Comparison of ENCODE assay signal across 32 mouse cellular contexts in the genomic region with DNA sequence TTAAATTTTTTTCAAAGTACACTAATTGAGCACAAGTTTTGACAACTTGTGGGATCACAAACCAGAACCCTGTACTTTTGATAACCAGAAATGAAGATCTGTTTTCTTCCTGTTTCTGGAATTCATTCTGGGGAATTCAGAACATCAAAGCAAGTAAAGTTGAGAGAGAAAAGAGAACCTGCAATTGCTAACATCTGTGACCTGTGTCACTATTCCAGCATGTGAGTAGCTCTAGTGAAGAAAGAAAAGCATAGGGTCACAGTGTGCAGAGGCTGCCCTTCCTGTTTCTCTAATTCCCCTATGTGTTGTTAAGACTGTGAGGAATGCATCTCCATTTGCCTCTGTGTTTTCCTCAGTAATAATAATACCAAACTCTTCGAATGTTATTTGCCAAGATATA. TPM values are rescaled to one million over a fixed set of nuclear protein-coding genes. Genes with fewer than 3 reads are reported as not detected.
A peak's percentile ranks its signal among the peaks of the same experiment; 100 is the strongest.
DNase-seq lines count a peak whose midpoint lies in the region; ATAC-seq and TF ChIP-seq lines count a peak whose summit lies in the region.
"Had no signal": no experiment of that assay in that cellular context is flagged by ENCODE, and none has a peak within 500 bp of the region (broad histone marks: within the 10 kb centered on the region; RNA-seq: fewer than 3 reads in every experiment).

No protein-coding gene starts in this region.

- no peaks in the 10 kb centered on the region for H3K4me1 ChIP-seq in hindbrain, embryonic 10.5 days (replicated peaks)
- H3K4me1 ChIP-seq in hindbrain, embryonic 12.5 days = no peaks in the 10 kb centered on the region
- H3K4me1 ChIP-seq in kidney, adult 2 months (ENCODE audit: control insufficient read depth, insufficient read depth, low read length) = no peaks in the 10 kb centered on the region
- H3K4me1 ChIP-seq: forebrain, embryonic 15.5 days; hindbrain, embryonic 13.5 days; kidney, embryonic 15.5 days; limb, embryonic 15.5 days; liver, embryonic 13.5 days; megakaryocyte, embryonic 14.5 days; neural tube, embryonic 15.5 days; stomach, embryonic 15.5 days had no signal

- H3K9ac ChIP-seq in hindbrain, embryonic 12.5 days = no peak overlapping the region
- H3K9ac ChIP-seq: forebrain, embryonic 15.5 days; hindbrain, embryonic 13.5 days; kidney, embryonic 15.5 days; limb, embryonic 15.5 days; liver, embryonic 13.5 days; neural tube, embryonic 15.5 days; stomach, embryonic 15.5 days had no signal

- no peaks in the 10 kb centered on the region for H3K27me3 ChIP-seq in hindbrain, embryonic 10.5 days (ENCODE audit: insufficient read depth, poor library complexity, severe bottlenecking)
- H3K27me3 ChIP-seq in hindbrain, embryonic 12.5 days = no peaks in the 10 kb centered on the region
- H3K27me3 ChIP-seq in kidney, adult 2 months (replicated peaks; ENCODE audit: control insufficient read depth, insufficient read depth, low read length) = no peaks in the 10 kb centered on the region
- H3K27me3 ChIP-seq: CH12.LX; forebrain, embryonic 15.5 days; hindbrain, embryonic 13.5 days; kidney, embryonic 15.5 days; limb, embryonic 15.5 days; liver, embryonic 13.5 days; megakaryocyte, embryonic 14.5 days; neural tube, embryonic 15.5 days; stomach, embryonic 15.5 days had no signal

- H3K27ac ChIP-seq in hindbrain, embryonic 10.5 days = no peak overlapping the region
- H3K27ac ChIP-seq in hindbrain, embryonic 12.5 days = no peak overlapping the region
- H3K27ac ChIP-seq in kidney, adult 2 months (ENCODE audit: insufficient read depth, low read depth, low read length) = no peak overlapping the region
- H3K27ac ChIP-seq: forebrain, embryonic 15.5 days; hindbrain, embryonic 13.5 days; kidney, embryonic 15.5 days; layer of hippocampus, adult 2 months; limb, embryonic 15.5 days; liver, embryonic 13.5 days; neural tube, embryonic 15.5 days; stomach, embryonic 15.5 days had no signal

- ATAC-seq in hindbrain, embryonic 12.5 days (ENCODE audit: low FRiP score) = no peak
- ATAC-seq: activated CD4-positive, CD25-positive, alpha-beta regulatory T cell, adult 4 months; forebrain, embryonic 15.5 days; inflammation-experienced regulatory T-cells, adult 6 months; lung, postnatal 0 days had no signal

- no peak overlapping the region for H3K4me2 ChIP-seq in hindbrain, embryonic 12.5 days (replicated peaks)
- H3K4me2 ChIP-seq: forebrain, embryonic 15.5 days; hindbrain, embryonic 13.5 days; kidney, embryonic 15.5 days; limb, embryonic 15.5 days; liver, embryonic 13.5 days; neural tube, embryonic 15.5 days; stomach, embryonic 15.5 days had no signal

- 75% methylated on average over 1 of the region's 1 CpGs for WGBS in hindbrain, embryonic 10.5 days
- WGBS in hindbrain, embryonic 12.5 days = 58% methylated on average over 1 of the region's 1 CpGs
- 71% methylated on average over 1 of the region's 1 CpGs for WGBS in kidney, adult 2 months

- no peak for TF ChIP-seq POLR2A in kidney, adult 2 months (IDR thresholded peaks at IDR 0.05; ENCODE audit: low read depth, low read length)

- peak; percentile 3 for DNase-seq in hindbrain, embryonic 10.5 days (ENCODE audit: low spot score)
- DNase-seq in embryo, embryonic 11.5 days (ENCODE audit: low read depth, low spot score) = peak; percentile 8
- peak; percentile 59 for DNase-seq in forelimb bud, embryonic 11.5 days (ENCODE audit: low read depth, low spot score)
- DNase-seq in adrenal gland, postnatal 4 days (ENCODE audit: low spot score in 2 of 2) = no peak
- no peak for DNase-seq in kidney, adult 2 months
- no peak for DNase-seq in cerebellum, adult 9-10 months
- DNase-seq: adrenal gland, adult 8-10 months; cerebellum, adult 11-12 months; cerebellum, postnatal 14 days; gastrocnemius, postnatal 14 days; heart, postnatal 14 days; kidney, adult 11 months; kidney, postnatal 36 days; liver, embryonic 13.5 days; lung, adult 18-20 months; lung, postnatal 4 days; midbrain, embryonic 14.5 days; retina, postnatal 1 day; right cerebral cortex, postnatal 25 days had no signal

- TF ChIP-seq CTCF in kidney, adult 2 months (conservative IDR thresholded peaks at IDR 0.05; ENCODE audit: insufficient read depth, insufficient read length, low read depth, low read length) = no peak

- no peaks in the 10 kb centered on the region for H3K9me3 ChIP-seq in hindbrain, embryonic 10.5 days
- H3K9me3 ChIP-seq in hindbrain, embryonic 12.5 days (replicated peaks) = no peaks in the 10 kb centered on the region
- H3K9me3 ChIP-seq: forebrain, embryonic 15.5 days; hindbrain, embryonic 13.5 days; kidney, embryonic 15.5 days; limb, embryonic 15.5 days; liver, embryonic 13.5 days; megakaryocyte, embryonic 14.5 days; neural tube, embryonic 15.5 days; stomach, embryonic 15.5 days had no signal

- H3K4me3 ChIP-seq in hindbrain, embryonic 10.5 days = no peak overlapping the region
- H3K4me3 ChIP-seq in hindbrain, embryonic 12.5 days = no peak overlapping the region
- H3K4me3 ChIP-seq in kidney, adult 2 months (ENCODE audit: insufficient read depth, low read depth, low read length) = no peak overlapping the region
- H3K4me3 ChIP-seq: forebrain, embryonic 15.5 days; hindbrain, embryonic 13.5 days; kidney, embryonic 15.5 days; layer of hippocampus, adult 2 months; limb, embryonic 15.5 days; liver, embryonic 13.5 days; megakaryocyte, embryonic 14.5 days; neural tube, embryonic 15.5 days; stomach, embryonic 15.5 days had no signal

- no peaks in the 10 kb centered on the region for H3K36me3 ChIP-seq in hindbrain, embryonic 10.5 days
- H3K36me3 ChIP-seq in hindbrain, embryonic 12.5 days = no peaks in the 10 kb centered on the region
- no peaks in the 10 kb centered on the region for H3K36me3 ChIP-seq in kidney, adult 2 months (ENCODE audit: control insufficient read depth, insufficient read depth, low read length)
- H3K36me3 ChIP-seq: forebrain, embryonic 15.5 days; hindbrain, embryonic 13.5 days; kidney, embryonic 15.5 days; limb, embryonic 15.5 days; liver, embryonic 13.5 days; neural tube, embryonic 15.5 days; stomach, embryonic 15.5 days had no signal

RNA-seq across cellular contexts. Expression of a gene that starts 40.7 kb away (rescaled TPM):
- 0.21 and 0.40 TPM in 2 replicates for polyA plus RNA-seq in hindbrain, embryonic 10.5 days (2016; fragmentation: Nextera tagmentation; extraction: Ambion mirVana)
- polyA plus RNA-seq in hindbrain, embryonic 12.5 days (2016; fragmentation: Nextera tagmentation; extraction: Ambion mirVana) = 1.3 and 1.6 TPM in 2 replicates
- under 1 TPM; 0.34 to 0.50 TPM for total RNA-seq in adrenal gland, postnatal 4 days (2021)
- polyA plus RNA-seq in kidney, adult 2 months (2012; rRNA removed) = 0.03 and 0.23 TPM in 2 replicates

Comparison
In these comparisons a context has a peak if more than half of its experiments do, and no peak if none do; other contexts are left out.
1. DNase-seq: peak in hindbrain, embryonic 10.5 days (single experiment), embryo, embryonic 11.5 days (single experiment) and forelimb bud, embryonic 11.5 days (single experiment); none in adrenal gland, postnatal 4 days (0 of 2), kidney, adult 2 months (single experiment) and cerebellum, adult 9-10 months (single experiment).